Mouse (Mus musculus): ENCODE results near the gene Aco2. TPM values are rescaled to one million over a fixed set of nuclear protein-coding genes. Genes with fewer than 3 reads are reported as not detected.

Gene Aco2
- total RNA-seq (2021), result 1,000 to 10,000 TPM; 1,158 to 1,247 TPM
- long read RNA-seq, experiment 1, transcript Aco2-206 (3 exons, 351 nt), result minor isoform, 8 of 1,144 reads
- long read RNA-seq, experiment 1, transcript Aco2-201 (18 exons, 2,918 nt), result major isoform, 838 of 1,144 reads
- long read RNA-seq, experiment 1, partial matches to known transcripts, result 280 of 1,144 reads
- long read RNA-seq, experiment 1, other reads (novel, unspliced or antisense), result 16 of 1,144 reads
- long read RNA-seq, experiment 2, transcript Aco2-201 (18 exons, 2,918 nt), result major isoform, 1,685 of 2,040 reads
- long read RNA-seq, experiment 2, partial matches to known transcripts, result 304 of 2,040 reads
- long read RNA-seq, experiment 2, other reads (novel, unspliced or antisense), result 45 of 2,040 reads

DNA sequence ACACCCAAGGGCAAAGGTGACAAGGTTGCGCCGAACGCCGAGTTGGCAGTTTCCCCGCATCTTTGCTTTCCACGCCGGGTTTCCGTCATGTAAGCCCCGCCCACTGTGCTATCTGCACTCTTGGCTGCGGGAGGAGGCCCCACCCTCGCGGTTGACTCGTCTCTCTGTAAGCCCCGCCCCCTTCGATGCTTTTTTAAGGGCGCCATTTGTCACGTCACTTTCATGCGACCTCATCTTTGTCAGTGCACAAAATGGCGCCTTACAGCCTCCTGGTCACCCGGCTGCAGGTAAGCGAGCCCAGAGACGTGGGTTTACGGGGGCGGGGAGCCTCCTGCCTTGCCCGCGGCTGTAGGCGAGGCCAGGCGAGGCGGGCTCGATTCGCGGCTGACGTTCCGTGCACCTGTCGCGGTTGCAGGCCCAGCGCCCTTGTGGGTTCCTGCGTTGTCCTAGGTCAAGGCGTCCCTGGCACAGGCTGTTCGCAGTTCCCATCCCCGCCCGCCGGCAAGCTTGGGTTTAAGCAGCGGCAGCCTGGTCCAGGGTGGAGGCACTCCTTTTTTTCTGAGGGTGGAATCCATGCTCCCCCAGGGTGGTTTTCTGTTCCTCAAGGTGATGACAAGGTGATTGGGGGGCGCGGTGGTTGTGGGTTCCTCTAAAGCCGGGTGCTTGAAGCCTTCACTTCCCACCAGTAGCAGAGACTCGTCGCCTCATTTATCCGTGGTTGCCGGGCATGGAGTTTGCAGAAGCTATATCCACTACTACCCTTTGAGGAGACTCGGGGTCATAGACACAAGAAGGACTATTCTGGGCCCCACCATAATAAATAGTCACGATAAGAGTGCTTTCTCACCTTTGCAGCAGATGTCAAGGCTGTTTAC, at the start of gene Aco2:
Gene Aco2 (plus strand): TSS at position 48 of the 875 bp plus-strand sequence.
- DNase-seq, result peak; percentile 98

DNA sequence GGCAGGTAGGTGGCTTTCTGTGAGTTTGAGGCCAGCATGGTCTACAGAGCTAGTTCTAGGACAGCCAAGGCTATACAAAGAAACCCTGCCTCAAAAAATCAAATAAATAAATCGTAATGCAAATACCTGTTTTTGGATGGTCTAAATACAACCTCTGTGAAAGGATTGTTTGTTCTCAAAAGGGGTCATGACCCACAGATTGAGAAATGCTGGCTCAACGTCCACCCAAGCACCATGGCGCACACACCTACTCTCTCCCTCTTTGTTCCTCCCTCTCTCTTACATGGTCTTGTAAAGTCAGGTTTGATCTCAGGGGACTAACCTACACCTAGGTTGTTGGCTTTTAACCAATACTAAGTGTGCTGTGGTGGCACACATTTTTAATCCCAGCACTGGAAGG, 49.5 kb upstream of the Aco2 start:
- no peak for DNase-seq

DNA sequence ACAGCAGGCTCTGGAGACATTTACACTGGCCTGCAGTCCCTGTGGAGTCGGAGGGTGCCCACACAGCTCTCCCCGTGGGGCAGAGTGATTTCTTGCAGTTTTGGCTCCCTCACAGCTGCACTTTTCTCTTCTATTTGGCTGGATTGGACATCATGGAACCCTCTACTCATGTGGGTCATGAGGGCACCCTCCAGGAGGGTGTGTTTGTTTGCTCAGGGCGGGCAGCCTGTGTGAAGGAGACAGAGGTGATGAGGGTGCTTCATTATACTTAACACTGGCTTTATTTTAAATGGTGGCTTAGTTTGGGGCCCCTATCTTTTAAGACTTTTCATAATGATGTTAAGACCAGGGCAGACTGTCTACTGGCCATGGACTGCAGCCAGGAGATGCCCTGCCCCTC, 47.3 kb upstream of the Aco2 start:
- DNase-seq, result no peak

DNA sequence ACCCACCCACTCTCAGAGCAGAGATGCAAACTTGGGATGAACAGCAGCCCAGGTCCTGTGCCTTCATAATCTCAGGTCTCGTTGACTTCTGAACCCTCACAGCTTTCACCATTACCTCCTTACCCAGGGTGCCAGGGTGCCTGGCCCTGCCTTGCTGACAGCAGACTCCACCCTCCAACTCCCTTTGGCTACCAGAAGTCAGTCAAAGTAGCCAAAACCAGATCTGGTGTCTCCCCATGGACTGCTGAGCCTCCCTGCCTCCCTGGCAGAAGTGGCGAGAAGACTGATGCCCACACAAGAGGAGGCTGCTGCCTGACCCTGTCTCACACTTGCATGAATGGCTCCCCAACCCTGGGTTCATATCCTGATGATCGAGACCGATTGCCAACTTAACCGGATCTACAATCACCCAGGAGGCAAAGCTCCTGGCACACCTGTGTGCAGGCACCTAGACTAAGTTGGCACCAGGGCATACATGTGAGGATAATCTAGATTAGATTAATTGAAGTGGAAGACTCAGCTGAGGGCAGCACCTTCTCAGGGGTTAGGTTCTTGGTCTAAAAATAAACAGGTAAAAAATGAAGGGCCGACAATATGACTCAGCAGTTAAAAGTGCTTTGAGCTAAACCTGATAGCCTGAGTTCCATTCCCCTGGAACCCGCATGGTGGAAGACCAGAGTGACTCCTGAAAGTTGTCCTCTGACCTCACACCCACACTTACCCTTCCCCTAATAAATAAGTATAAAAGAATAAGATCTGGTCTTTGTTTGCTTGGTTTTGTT, 43.5 kb upstream of the Aco2 start:
- peak; percentile 60 for DNase-seq

DNA sequence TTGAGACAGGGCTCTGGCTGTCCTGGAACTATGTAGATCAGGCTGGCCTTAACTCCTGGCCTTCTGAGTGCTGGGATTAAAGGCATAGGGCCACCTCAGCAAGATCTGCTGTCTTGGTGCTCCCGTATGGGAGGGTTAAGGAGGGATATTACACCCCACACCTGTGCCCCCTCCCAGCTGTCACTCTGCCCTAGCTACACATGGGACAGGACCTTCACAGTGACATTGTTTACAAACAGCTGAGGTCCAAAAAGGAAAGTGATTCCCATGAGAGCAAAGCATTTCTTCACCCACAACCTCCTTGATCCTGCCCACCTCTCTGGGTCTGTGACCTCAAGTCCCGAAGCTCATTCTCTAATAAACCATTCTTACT, 42.9 kb upstream of the Aco2 start:
- no peak for DNase-seq

DNA sequence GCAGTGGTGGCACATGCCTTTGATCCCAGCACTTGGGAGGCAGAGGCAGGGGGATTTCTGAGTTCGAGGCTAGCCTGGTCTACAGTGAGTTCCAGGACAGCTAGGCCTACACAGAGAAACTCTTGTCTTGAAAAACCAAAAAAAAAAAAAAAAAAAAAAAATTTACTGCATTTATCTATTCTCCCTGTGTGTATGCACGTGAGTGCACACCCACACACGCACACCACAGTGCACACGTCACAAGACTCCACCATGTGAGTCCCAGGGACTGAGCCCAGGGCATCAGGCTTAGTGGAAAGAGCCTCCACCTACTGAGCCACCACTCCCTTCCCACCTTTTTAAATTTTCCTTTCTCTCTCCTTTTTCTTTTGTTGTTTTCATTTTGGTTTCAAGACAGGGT, 41.6 kb upstream of the Aco2 start:
- DNase-seq, result no peak

DNA sequence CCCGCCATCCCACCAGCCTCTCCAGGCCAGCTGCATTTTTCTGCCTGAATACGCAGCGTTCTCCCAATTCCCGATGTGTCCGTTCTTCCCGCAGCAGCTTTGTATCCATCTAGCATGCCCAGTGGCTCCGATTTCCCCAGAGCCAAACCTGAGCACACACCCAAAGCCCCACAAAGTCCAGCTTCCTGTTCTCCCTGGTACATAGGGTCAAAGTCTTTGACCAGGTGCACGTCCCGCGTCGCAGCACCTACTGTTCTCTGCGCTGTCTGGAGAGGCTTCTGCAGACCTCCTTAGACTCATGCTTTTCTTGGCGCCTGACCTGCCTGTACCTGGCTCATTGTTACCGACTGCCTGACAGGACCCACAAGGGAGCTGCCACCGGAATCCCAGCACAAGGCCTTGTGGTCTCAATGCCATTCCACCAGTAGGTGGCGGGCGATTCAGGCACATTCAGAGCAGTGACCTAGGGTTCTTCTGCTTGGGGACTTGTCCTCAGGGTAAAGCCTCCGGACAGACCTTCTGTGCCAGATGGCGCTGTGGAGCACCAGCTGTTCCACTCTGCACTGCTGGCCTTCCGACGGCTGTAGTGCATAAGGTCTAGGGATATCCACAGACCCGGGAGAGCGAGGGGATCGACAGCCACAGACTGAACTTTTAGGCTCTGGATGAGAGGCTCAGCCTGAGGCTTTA, 40.8 kb upstream of the Aco2 start:
- DNase-seq, result peak; percentile 91

DNA sequence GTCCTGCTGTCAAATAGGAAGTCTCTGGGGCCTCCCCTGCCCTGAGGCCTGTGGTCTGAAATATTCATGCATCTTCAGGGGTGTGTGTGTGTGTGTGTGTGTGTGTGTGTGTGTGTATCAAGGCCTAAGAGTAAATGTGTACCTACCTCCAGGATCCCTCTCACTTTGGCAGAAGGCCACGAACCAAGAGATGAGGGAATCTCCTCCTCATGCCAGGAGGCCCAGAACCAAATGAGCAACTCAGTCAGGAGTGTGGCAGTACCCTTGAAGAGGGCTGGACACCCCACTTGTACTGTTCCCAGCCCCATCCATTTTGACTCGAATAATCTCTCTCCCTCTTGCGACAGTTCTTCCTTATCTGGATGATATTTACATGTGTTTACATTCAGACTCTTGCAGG, 39.9 kb upstream of the Aco2 start:
- DNase-seq, result no peak

DNA sequence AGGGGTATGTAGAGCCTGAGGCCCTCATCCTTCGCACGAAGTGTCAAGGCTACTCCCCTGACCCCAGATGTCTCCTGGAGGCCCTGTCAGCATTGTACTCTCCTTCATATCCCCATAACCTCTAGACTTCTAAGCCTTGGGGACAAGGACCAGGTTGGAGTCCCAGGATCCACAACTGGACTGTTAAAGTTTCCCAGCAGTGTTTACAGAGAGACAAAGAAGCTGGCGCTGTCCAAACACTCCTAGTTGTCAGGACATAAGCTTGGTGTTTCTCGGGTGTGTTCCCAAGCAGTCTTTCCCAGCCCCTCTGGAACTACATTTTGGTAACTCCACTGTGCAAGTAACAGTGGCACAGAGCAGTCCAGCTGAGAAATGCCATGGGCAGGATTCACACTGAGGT, 38.6 kb upstream of the Aco2 start:
- no peak for DNase-seq

DNA sequence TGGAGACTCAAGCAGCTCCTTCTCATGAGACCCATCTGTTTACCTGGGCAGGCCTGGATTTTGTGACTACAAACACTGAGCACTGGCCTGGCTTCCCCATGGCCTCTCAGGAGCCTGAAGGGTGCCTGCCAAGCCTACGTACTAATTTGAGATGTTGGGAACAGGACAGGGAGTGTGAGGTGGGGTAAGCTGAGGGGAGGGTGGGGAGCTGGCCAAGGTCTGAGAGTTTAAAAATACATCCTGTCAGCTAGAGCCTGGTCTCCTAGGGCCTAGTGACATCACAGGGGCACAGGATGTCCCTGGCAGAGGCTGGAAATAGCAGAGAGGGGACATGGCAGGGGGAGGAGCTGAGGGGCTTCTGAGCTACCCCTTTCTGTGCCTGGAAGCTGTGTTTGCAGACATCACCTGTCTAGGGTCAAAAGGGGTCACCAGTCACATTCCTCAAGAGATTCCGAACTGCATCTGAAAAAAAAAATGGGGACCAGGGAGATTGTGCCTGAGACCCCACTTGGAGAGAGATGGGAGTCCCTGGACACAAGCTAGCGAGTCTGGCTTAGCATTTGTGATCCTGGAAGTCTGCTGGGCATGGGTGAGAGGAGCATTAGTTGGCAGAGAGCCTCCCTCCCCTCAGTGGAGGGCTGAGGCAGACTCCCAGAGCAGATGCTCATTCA, 37.8 kb upstream of the Aco2 start:
- DNase-seq, result peak; percentile 91

DNA sequence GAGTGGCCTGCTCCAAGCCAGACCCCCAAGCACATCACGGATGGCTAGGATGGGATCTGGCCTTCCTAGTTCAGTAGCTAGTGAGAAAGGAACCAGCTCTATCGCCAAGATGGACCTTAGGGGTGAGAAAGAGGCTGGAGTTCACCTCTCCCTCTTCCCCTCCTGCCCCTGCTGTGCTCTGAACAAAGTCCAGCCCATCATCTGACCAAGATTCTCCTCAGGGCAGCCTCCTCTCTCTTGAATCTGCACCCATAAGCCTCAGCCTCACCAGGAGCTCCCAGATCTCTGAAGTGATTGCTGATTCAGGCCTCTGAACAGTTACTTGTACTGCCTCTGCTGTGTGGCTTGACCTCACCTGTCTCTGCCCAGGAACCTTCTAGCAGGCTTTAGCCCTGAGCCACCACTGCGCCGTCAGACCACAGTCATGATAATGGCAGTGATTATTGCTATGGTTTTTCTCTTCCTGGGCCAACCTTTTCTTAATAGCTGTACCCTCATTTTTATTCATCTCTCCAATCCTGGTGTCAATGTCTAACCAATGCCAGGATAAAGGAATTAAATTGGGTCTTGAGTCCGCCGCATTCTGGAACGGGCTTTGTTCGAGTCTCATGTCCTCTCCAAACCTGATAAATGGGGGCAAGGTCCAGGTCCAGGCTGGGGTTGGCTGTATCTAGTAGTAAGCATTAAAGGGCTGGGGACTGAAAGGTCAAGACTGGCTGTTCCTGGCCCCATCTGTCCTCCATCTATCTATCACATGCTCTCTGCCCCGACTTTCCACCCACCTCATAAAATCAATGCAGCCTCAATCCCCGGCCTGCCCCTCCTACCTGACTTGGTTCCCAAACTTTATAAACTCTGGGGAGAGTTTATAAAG, 36.9 kb upstream of the Aco2 start:
- peak; percentile 73 for DNase-seq

DNA sequence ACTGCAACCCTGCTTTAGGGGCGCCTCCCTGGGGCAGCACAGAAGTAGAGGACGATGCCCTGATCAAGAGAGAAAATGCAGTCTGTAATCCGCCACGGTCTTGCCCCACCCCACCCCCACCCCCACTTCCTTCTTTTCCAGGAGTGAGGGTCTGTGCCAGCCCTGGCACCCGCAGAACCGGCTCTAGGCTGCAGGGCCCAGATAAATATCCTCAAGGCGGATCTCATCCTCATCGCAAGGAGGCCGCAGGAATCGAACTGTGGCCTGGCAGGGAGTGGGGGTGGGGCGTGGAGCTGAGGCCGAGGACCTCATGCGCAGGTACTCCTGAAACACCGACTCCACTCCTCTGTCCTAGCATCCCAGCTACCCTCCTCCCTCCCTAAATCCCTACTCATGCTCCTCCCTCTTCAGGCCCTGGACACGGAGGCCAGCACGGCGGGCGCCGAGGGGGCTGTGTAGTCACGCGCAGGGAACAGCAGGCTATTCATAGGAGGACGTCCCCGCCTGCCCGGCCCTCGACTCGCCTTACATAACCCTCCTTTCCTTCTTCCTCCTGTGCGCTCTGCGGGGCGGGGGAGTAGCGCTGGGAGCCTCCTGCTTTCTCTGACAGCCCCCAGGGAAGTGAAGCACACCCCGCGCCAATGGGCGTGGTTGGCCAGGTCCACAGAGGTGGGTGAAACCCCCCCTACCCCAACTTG, 35.8 kb upstream of the Aco2 start:
- peak; percentile 96 for DNase-seq

DNA sequence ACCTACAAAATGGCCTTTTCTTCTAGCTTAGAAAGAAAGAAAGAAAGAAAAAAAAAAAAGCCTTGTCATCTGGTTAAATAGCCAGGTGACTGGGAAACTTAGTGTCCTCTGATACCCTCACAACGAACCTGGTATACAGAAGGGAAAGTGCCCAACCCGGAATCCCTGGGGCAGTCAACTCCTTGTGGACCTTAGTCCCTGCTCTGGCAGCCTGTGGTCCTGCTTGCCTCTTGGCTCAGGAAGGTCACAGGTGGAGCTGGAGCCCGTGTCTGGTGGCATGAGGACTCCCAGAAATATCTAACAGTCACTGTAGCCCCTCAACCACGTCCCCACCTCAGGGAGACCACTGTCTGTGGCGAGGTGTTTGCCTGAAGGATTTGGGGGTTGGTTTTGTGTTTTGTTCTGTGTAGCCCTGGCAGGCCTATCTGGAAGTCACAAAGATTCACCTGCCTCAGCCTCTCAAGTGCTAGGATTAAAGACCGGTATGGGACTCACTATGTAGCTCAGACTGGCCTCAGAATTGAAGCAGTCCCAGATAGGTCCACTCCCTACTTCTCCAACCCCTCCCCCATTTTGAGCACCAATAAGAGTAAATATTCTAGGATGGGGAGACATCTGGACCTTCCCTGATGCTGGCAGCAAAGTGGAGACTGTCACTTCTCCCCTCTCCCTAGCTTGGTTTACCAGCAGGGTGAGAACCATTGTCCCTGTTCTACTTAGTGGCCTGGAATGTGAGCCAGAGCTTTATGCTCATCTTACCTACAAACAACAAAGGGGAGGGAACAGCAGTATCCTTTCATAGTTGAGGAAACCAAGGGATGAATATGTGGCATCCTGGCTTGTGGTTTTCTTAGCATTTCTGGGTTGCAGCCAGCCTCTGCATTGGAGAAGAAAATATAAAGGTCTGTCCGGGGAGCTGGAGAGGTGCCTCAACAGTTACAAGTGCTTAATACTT, 34.9 kb upstream of the Aco2 start:
- no peak for DNase-seq

DNA sequence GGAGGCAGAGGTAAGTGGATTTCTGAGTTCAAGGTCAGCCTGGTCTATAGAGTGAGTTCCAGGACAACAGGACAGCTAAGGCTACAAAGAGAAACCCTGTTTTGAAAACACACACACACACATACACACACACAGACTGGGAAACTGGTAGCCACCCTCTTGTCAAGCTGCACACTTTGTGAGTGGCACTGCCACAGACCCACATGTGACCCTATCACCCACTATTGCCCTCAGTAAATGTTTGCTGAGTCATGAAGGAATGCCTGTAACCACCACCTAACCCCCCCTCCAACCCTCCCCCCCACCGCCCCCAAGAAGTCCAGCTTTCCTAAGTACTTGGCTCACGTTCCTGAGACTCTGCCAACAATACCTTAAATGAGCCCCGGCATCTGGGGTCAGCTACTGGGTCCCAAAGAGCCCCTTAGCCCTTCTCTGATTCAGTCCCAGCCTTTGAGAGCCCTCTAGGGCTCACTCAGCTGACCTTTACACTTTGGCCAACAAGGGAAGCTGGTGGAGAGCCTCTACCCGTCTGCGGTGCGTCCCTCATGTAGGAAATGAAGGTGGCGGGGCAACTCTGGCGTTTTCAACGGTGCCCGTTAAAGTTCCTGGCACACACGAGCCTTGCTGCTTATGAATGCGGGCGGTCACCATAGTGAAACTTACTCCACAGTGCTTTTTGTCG, 33.4 kb upstream of the Aco2 start:
- DNase-seq, result no peak

DNA sequence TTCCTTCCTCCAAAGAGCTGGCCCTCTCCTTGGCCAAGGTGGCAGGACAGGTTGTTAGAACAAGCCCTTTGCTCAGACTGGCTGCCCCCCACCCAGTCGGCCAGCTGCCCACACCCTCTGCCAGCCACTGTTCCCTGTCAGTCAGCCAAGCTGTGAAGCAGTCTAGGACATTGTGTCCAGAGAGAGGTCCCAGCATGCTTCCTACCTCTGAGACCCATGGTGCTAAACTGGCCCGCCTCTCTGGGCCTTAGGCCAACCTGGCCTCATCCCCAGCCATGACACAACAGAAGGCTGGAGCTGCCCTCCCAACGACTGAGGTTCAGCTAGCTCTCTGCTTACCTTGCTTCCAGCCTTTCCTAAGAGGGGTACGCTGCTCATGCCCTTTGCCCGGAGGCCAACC, 32.5 kb upstream of the Aco2 start:
- peak; percentile 97 for DNase-seq

DNA sequence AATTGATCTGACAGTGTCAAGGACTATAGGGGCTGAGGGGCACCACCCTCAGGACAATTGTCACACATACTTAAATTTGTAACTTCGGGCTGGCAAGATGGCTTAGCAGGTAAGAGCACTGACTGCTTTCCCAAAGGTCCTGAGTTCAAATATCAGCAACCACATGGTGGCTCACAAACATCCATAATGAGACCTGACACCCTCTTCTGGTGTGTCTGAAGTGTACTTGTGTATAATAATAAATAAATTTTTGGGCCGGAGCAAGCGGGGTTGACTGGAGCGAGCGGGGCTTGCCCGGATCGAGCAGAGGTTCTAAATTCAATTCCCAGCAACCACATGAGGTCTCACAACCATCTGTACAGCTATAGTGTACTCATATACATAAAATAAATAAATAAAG, 31.8 kb upstream of the Aco2 start:
- no peak for DNase-seq

DNA sequence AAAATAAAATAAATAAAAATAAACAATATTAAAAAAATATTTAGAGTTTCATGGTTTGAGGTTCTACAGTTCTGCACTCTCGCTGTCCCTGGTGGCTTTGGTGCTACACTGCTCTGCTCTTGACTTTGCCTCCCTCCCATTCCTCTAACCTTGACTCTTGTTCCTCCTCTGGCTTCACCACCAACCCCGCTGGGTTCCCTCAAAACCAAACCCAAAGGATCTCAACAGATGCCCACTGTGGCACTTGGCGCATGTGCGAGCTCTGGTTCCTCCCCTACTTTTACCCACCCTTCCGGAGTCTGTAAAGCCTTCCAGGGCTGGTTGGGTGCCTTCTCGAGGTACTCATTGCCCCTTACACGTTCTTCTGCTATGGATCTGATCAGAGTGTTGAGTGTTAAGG, 29.8 kb upstream of the Aco2 start:
- DNase-seq, result no peak

DNA sequence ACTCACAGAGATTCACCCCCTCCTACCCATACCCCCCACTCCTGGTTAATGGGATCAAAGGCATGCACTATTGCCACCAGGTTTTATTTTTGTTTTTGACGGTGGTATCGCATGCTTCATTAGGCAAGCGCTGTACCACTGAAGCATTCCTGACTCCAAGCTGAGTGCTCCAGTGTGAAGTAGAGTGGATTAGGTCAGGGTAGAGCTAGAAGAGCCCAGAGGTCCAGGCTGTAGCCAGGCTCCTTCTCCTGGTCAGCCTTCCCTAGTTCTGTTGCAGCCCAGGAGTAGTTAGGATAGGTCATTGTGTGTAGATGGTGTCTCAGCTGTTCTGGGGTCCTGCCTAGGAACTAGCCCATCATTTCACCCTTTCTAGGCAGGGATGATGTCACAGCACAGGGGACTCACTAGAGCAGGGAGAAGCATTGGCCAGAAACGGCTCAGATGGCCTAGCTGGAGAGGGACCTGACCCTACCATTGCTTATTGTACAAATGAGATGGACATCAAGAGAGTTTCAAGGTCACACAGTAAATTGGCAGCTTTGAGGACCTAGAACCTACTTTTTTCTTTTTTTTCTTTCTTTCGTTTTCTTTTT, 27.0 kb upstream of the Aco2 start:
- no peak for DNase-seq
